Mouse (Mus musculus): ENCODE results near the gene Nle1.

GRCm38 (mm10) chr11:82901606-82902310 is 6.5 kb downstream of the Nle1 start:
- TF ChIP-seq USF1 (IDR thresholded peaks at IDR 0.05; ENCODE audit: low read depth, low read length) (no peak), POLR2A (IDR thresholded peaks at IDR 0.05; ENCODE audit: control insufficient read depth in 1 of 2, insufficient read depth in 1 of 2, low read depth in 1 of 2, low read length in 2 of 2, poor library complexity in 1 of 2) (no peak), CTCF (IDR thresholded peaks at IDR 0.05 in 2 of 3, conservative IDR thresholded peaks at IDR 0.05 in 1 of 3; ENCODE audit: control insufficient read depth in 1 of 3, insufficient read depth in 1 of 3, low read depth in 2 of 3, low read length in 3 of 3, poor library complexity in 1 of 3, severe bottlenecking in 1 of 3) (no peak), TAL1 (IDR thresholded peaks at IDR 0.05; ENCODE audit: low read length) (no peak), HCFC1 (IDR thresholded peaks at IDR 0.05; ENCODE audit: low read depth, low read length) (no peak), CHD2 (IDR thresholded peaks at IDR 0.05; ENCODE audit: low read length) (no peak), ZC3H11A (IDR thresholded peaks at IDR 0.05; ENCODE audit: low read depth, low read length) (no peak)

Data from MEL (cell line).